Mouse (Mus musculus) thymus, adult 18-20 months (tissue): ENCODE results near the gene Faah.

Experiments used
- DNase-seq, 2 experiments: peaks; one replicate each; pipeline ENCODE4 v3.0.0; 2022; ENCODE audit warnings: mixed read lengths in 2 of 2

The Faah gene

GRCm38 (mm10) chr4:116000671-116001070 lies 17.1 kb downstream of the Faah start:
- no peak for DNase-seq

- DNase-seq = no peak
These were observed 21.0 kb downstream of the Faah start for GRCm38 (mm10) chr4:115996729-115997128.

- DNase-seq = no peak
These were observed 22.4 kb downstream of the Faah start for GRCm38 (mm10) chr4:115995376-115995730.

- no peak for DNase-seq
These were observed 22.9 kb downstream of the Faah start for GRCm38 (mm10) chr4:115994662-115995375.

- DNase-seq = no peak
These were observed 28.3 kb downstream of the Faah start for GRCm38 (mm10) chr4:115989382-115989781.

GRCm38 (mm10) chr4:115987858-115988530 lies 29.7 kb downstream of the Faah start:
- no peak for DNase-seq

- DNase-seq = no peak
These were observed 30.3 kb downstream of the Faah start for GRCm38 (mm10) chr4:115987436-115987835.

- DNase-seq = no peak
These were observed 32.8 kb downstream of the Faah start for GRCm38 (mm10) chr4:115984967-115985366.

GRCm38 (mm10) chr4:115984111-115984510 lies 33.6 kb downstream of the Faah start:
- DNase-seq = peak; percentile 23 to 24

GRCm38 (mm10) chr4:115980676-115981075 lies 37.0 kb downstream of the Faah start:
- DNase-seq = peak in 1 of 2 experiments; percentile 15

- no peak for DNase-seq
These were observed 38.3 kb downstream of the Faah start for GRCm38 (mm10) chr4:115979437-115979836.

GRCm38 (mm10) chr4:115978911-115979310 lies 38.8 kb downstream of the Faah start:
- no peak for DNase-seq

GRCm38 (mm10) chr4:115972543-115972942 lies 45.2 kb downstream of the Faah start:
- DNase-seq = no peak

GRCm38 (mm10) chr4:115964446-115964845 lies 53.3 kb downstream of the Faah start:
- no peak for DNase-seq

GRCm38 (mm10) chr4:115963751-115964150 lies 54.0 kb downstream of the Faah start:
- DNase-seq = no peak

- no peak for DNase-seq
These were observed 54.9 kb downstream of the Faah start for GRCm38 (mm10) chr4:115962671-115963412.

GRCm38 (mm10) chr4:115961991-115962390 lies 55.7 kb downstream of the Faah start:
- no peak for DNase-seq

GRCm38 (mm10) chr4:115959546-115959945 lies 58.2 kb downstream of the Faah start:
- DNase-seq = no peak

GRCm38 (mm10) chr4:115955494-115955775 lies 62.3 kb downstream of the Faah start:
- DNase-seq = no peak

GRCm38 (mm10) chr4:115954656-115955493 lies 62.9 kb downstream of the Faah start:
- no peak for DNase-seq

GRCm38 (mm10) chr4:115953559-115953958 lies 64.2 kb downstream of the Faah start:
- no peak for DNase-seq

GRCm38 (mm10) chr4:115952758-115953157 lies 65.0 kb downstream of the Faah start:
- peak in 1 of 2 experiments; percentile 17 for DNase-seq
